Mouse (Mus musculus) heart, postnatal 14 days (tissue): ENCODE results near the gene Tacc3. TPM values are rescaled to one million over a fixed set of nuclear protein-coding genes. Genes with fewer than 3 reads are reported as not detected.

Experiments
- DNase-seq, 2 experiments: peaks; one replicate each; pipeline ENCODE4 v3.0.0; 2021 to 2022
- intact Hi-C: fragments of 180-260 bp; cut with DNase I; formaldehyde crosslinking; loops from one replicate; pipeline ENCODE4 v1.15.1; 2025
- total RNA-seq, 2 experiments: library from RNA; stranded (reverse); gene quantifications; 2 replicates each; pipeline ENCODE4 v1.2.3; 2021

Gene Tacc3
- total RNA-seq, 2 experiments from 2014 or later: 6.8 to 12.0 TPM

DNA sequence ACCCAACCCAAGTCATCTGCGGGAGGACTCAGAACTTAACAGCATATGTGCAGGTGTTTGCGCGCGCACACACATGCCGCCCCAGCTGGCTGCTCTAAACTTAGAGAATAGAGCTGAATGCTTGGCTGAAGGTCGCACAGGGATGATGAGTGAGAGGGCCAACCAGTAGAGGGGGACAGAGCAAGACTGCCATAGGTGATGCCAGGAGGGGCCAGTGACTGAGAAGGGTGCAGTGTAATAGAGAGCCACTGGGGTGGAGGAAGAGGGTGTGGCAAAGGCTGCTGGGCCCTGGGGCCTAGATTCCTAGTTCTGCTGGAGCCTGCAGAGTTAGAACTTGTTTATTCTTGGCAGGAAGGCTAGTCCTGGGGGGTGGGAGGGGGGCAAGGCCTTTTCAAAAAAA is 58.5 kb downstream of the Tacc3 start:
- intact Hi-C loops: no loop called here
- no peak for DNase-seq

DNA sequence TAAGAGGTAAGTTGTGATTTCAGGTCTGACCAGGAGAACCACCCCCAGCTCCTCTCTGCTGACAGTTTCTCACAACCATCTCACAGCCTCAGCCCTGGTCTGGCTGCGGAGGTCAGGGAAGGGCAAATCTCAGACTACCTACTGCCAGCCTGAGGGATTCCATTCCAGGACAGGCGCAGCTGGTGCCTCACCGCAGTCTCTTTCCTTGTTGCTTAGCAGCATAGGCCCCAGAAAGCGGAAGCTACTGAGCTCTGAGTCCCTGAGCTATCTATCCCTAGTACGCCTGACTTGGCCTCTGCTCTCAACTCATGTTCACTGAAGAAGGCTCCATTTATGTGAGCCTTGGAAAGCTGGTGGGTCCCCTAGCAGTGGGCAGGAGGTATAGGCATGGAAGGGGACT is 60.5 kb downstream of the Tacc3 start:
- intact Hi-C loops: no loop called here
- no peak for DNase-seq

DNA sequence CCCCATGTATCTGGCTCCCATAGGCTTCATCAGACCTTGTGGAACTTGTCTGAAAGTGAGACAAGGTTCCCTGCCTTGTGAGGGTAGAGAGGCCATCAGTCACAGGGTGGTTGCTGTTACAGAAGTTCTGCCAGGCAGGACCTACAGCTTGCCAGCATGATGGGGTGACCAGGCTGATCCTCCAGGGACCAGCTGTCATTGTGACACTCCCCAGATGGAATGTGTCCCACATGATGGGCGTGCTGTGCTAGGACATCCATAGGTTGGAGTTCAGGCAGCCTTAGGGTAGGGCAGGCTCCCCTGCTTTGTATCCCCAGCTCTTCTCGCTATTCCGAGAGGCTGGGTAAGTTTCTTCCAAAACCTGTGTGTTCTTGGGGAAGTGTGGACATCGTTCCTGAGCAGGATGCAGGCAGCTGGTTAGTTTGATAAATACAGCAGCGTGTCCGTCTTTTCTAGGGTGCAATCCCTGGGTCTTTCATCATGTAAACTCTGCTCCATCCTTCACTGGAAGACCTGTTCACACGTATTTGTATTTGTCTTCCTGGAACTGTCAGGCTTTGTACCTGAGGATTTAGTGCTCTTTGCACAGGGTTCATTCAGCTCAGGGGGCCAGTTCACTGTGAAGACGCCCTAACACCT is 63.0 kb downstream of the Tacc3 start:
- DNase-seq: no peak
- intact Hi-C loops: loop anchor here (5.0 kb wide), 1 partner anchor 34 kb away; no protein-coding TSS in a partner anchor

DNA sequence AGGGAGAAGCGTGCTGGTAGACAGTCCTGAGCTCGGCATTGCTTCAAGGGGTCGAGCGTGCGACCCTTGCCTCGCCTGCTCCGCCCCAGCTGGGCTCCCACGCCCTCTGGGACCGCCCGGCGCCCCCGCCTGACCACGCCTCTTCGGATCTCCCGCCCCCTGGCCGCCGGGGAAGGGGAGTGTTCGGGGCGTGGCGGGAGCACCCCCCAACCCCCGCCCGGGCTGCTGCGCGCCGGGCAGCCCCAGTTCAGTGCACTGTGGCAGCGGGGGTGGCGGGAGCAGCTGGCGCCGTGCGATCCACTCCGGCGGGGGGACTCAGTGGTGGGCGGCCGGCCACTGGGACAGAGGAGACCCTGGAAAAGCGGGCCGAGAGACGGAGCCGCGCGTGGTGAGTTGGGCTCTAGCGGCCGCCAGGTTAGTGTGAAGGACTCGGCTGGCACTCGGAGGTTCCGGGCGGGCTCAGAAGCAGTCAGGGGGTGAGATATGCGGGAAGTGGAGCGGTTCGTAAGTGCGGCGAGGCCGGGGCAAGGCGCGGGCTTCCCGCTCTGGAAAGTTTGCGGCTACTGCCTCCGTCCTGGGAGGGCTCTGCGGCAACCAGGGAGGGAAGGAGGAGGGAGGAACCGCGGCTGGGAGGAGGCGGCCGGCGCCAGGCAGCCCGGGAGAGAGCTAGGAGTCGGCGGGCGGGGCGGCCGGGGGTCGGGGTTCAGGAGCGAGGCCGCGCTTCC is 63.8 kb downstream of the Tacc3 start, which contains the start of gene Fgfr3:
TSS of gene Fgfr3 (plus strand) at position 134 of the 725 bp plus-strand sequence.
- intact Hi-C loops: loop anchor here (5.0 kb wide), 1 partner anchor 34 kb away; no protein-coding TSS in a partner anchor
- peak; percentile 78 to 84 for DNase-seq

DNA sequence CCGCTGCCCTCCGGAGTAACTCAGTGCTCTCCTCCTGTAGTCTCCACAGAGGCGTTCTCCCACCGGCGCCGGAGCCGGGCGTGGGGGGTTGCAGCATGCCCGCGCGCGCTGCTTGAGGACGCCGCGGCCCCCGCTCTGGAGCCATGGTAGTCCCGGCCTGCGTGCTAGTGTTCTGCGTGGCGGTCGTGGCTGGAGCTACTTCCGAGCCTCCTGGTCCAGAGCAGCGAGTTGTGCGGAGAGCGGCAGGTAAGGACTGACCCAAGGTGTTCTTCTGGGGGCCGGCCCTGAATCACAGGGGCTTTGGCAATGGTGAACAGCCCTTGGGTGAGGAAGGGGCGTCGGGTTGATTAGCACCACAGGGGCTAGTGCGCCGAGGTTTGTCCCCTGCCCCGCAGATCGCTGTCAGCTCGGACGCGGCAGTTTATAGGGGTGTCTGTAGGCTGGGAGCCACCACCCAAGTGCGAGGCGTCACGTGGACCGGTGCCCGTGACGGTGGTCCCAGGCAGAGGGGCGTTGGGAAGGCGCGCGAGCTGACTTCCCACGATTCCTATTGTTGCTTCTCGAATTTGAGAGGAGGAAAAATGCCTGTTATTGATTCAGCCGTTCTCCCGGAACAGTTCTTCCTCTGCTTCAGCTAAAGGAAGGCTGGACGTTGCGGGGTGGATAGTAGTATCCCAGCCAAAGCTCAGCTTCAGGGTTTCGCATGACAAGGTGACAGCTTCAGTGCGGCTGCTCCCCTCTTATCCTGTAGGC is 64.5 kb downstream of the Tacc3 start:
- intact Hi-C loops: loop anchor here (5.0 kb wide), 1 partner anchor 35 kb away; no protein-coding TSS in a partner anchor
- DNase-seq: peak in 1 of 2 experiments; percentile 28

DNA sequence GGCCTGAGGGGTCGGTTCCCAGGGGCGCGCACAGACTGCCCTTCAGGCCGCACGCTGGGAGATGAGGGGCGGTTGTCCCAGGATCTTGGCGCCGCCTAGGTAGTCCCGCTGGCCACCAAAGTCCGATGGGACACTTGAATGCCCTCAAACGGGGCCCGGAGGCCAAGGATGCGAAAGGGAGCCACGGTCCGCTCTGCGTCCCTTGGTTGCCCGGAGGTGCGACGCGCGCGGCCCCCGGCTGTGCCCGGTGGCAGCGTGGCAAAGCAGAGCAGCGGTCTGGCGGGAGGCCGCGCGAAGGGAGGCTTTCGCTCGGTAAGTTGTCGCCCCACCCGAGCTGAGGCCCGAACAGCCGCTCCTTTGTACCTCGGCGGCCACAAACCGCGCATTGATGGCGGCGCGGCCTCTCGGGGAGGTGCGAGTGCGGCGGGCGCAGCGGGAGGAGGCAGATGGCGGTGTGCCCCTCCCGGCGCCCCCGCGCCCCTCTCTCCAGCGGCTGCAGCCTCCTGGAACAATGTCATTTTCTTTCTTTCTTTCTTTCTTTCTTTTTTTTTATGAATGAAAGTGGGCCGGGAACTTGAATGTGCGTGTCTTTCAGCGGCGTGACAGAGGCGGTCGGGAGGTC is 65.2 kb downstream of the Tacc3 start:
- intact Hi-C loops: loop anchor here (5.0 kb wide), 1 partner anchor 36 kb away; no protein-coding TSS in a partner anchor
- no peak for DNase-seq

DNA sequence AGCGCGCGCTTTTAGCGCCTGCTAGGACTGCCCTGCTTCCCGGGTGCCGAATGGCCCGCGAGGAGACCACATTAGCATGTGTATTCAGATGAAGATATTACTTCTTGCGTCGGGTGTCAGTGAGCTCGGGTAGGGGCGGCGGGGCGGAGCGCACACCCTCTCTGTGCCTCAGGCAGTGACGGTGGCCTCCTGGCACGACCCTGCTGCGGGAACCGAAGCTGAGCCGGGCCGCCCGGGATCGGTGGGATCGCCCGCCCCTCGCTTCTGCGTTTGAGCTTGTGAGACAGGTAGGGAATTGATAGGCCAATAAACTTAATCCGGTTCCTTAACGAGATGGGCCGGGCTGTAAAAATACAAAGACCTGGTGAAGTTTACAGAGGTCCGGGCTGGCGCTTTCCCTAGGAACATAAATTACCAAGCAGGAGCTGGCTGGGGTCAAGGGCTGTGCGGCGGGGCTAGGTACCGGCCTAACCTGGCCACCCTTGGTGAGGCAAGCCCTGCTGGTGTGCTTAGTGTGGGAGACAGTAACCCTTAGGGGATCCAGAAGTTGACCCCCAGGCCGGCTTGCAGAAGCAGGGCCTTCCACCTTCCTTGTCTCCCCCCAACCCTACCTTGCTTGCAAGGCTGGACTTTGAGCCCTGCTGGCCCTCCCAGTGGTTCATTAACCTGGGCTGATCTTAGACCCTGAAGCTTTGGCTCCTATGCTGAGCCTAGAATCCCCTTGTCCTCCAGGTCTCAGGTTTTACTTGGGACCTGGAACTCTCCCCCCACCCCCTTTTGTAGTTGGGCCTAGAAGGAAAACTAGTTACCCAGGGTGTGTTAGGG is 65.9 kb downstream of the Tacc3 start:
- intact Hi-C loops: loop anchor here (5.0 kb wide), 1 partner anchor 37 kb away; no protein-coding TSS in a partner anchor
- DNase-seq: no peak

DNA sequence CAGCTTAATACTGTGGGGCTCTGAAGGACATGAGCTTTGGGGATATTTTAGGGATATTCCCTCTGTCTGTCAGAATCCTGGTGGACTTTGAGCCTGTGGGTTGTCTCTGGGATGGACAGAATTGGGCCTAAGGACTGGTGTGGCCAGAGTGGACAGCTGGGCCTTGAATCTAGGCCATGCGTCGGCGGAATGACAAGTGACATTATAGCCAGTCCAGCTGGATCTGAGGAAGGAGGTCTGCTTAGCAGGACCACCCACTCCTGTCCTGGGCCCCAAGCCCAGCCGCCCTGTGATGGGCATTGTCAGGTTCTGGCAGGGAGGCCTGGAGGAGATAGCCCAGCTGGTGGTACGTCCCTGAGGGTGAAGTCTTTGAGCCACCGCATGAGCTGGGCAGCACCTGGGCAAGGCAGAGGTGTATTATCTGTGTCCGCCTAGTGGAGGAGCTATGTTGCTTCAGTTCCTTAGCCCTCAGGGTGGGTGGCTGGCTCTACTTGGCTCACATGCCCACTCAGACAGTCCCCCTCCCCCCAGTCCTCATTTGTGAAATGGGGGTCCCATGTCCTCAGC is 68.2 kb downstream of the Tacc3 start:
- DNase-seq: peak; percentile 33 to 43
- intact Hi-C loops: no loop called here

DNA sequence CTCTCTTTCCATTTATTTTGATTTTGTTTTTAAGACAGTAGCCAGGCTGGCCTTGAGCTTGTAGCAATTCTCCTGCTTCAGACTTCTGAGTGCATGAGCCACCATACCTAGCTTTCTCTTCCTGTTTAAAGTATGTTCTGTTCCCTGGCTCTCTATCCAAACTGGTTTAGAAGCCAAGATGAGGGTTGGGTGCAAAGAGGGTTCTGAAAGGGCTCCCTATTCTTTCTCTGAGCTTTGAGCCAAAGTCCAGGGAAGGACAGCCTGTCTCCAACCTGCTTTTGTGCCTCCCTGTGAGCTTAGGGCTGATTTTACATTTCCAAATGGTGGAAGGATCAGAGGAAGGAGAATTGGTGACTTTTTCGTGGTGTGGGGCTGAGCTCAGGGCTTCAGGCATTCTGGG is 69.0 kb downstream of the Tacc3 start:
- intact Hi-C loops: no loop called here
- DNase-seq: no peak

Other genes starting within 250 kb of the Tacc3 start
- gene Nkx1-1, start 224.2 kb upstream of the Tacc3 start, total RNA-seq: not detected
- gene Fam53a, start 28.5 kb upstream of the Tacc3 start, total RNA-seq: 10 to 100 TPM; 31.7 to 32.3 TPM
- 1 to 10 TPM; 1.4 TPM for gene Gm9903, start 28.2 kb upstream of the Tacc3 start, total RNA-seq
- 10 to 100 TPM; 17.8 to 22.2 TPM for gene Slbp, start 5.6 kb upstream of the Tacc3 start, total RNA-seq
- gene Tmem129, start 288 bp downstream of the Tacc3 start, total RNA-seq: 10 to 100 TPM; 17.0 to 17.8 TPM
- gene Fgfr3, start 63.5 kb downstream of the Tacc3 start, total RNA-seq: 10 to 100 TPM; 12.7 to 13.0 TPM
- gene Letm1, start 124.7 kb downstream of the Tacc3 start, total RNA-seq: 100 to 1,000 TPM; 148 to 169 TPM
- 10 to 100 TPM; 27.5 to 43.7 TPM for gene Nsd2, start 162.6 kb downstream of the Tacc3 start, total RNA-seq